ENCODE assay signal across 8 mouse cellular contexts in the genomic region with DNA sequence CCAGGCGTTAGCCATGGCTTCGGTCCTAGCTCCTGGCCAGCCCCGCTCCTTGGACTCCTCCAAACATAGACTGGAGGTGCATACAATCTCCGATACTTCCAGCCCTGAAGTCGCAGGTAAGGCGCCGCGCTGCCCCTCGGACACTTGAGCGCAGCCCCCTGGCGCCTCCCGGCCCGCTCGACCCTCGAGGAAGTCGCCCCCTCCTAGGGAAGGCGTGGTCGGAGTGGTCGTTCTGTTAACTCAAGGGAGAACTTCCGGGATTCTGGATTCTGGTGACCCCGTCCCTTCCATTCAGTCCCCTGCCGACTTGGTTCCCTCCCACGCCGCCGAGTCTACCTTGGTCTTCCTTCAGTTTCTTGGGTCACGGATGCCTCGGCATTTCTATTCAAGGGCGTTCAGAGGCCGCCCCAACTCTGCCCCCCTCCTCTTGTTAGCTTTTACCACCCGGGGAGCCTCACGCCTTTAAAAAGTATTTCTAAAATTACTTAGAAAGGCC. TPM values are rescaled to one million over a fixed set of nuclear protein-coding genes. Genes with fewer than 3 reads are reported as not detected.
DNase-seq lines count a peak whose midpoint lies in the region; ATAC-seq lines count a peak whose summit lies in the region.

No protein-coding gene starts in this region.

- H3K9ac ChIP-seq in kidney, embryonic 14.5 days (ENCODE audit: low read depth, low read length), result peak overlapping the region; percentile 37; the same call in 1 of the 2 replicates
- H3K9ac ChIP-seq in neural tube, embryonic 11.5 days (ENCODE audit: low read length), result no peak overlapping the region; the same call in 1 of the 2 replicates

- under 1% methylated on average over 31 of the region's 31 CpGs for WGBS in kidney, embryonic 14.5 days
- 0% methylated on average over 30 of the region's 31 CpGs for WGBS in neural tube, embryonic 11.5 days

- no peaks in the 10 kb centered on the region for H3K36me3 ChIP-seq in kidney, embryonic 14.5 days (ENCODE audit: control insufficient read depth, insufficient read depth, low read length)
- H3K36me3 ChIP-seq in neural tube, embryonic 11.5 days (ENCODE audit: control insufficient read depth, insufficient read depth, low read length), result no peaks in the 10 kb centered on the region

- no peaks in the 10 kb centered on the region for H3K9me3 ChIP-seq in kidney, embryonic 14.5 days (ENCODE audit: control insufficient read depth, low read length)
- H3K9me3 ChIP-seq in neural tube, embryonic 11.5 days (ENCODE audit: control insufficient read depth, low read length), result no peaks in the 10 kb centered on the region

- peak overlapping the region; percentile 49 for H3K4me3 ChIP-seq in kidney, embryonic 14.5 days (ENCODE audit: low read length)
- H3K4me3 ChIP-seq in neural tube, embryonic 11.5 days (ENCODE audit: low read depth, low read length), result peak overlapping the region; percentile 45

- peaks cover 13% of the 10 kb centered on the region; the same call in 1 of the 2 replicates for H3K4me1 ChIP-seq in kidney, embryonic 14.5 days (ENCODE audit: control insufficient read depth, insufficient read depth, low read length)
- peaks cover 5% of the 10 kb centered on the region for H3K4me1 ChIP-seq in neural tube, embryonic 11.5 days (ENCODE audit: control insufficient read depth, insufficient read depth, low read length)

- H3K27me3 ChIP-seq in kidney, embryonic 14.5 days (ENCODE audit: control insufficient read depth, insufficient read depth, low read length), result peaks cover 93% of the 10 kb centered on the region
- peaks cover 91% of the 10 kb centered on the region for H3K27me3 ChIP-seq in neural tube, embryonic 11.5 days (ENCODE audit: control insufficient read depth, insufficient read depth, low read length)

- no peak overlapping the region for H3K27ac ChIP-seq in kidney, embryonic 14.5 days (ENCODE audit: low read depth, low read length)
- no peak overlapping the region for H3K27ac ChIP-seq in neural tube, embryonic 11.5 days (ENCODE audit: low read depth, low read length)

- peak overlapping the region; percentile 86 for H3K4me2 ChIP-seq in kidney, embryonic 14.5 days (replicated peaks; ENCODE audit: low read depth, low read length)
- peak overlapping the region; percentile 91 for H3K4me2 ChIP-seq in neural tube, embryonic 11.5 days (ENCODE audit: low read depth)

- ATAC-seq in kidney, embryonic 14.5 days (ENCODE audit: low FRiP score, low TSS enrichment), result 0 out of 2 replicates have a peak, but pooled peaks have one; percentile 5
- no peak; the same call in 1 of the 2 replicates for ATAC-seq in neural tube, embryonic 11.5 days (ENCODE audit: insufficient read depth, low FRiP score, low TSS enrichment)
- ATAC-seq in inflammation-experienced regulatory T-cells, adult 6 months, result no peak

- no peak for DNase-seq in kidney, adult 11 months
- peak; percentile 52 for DNase-seq in embryo, embryonic 11 days
- peak; percentile 16 for DNase-seq in induced T-regulatory cell, adult 2 months (ENCODE audit: low read depth)
- DNase-seq in neural tube, embryonic 11.5 days (ENCODE audit: low spot score), result peak; percentile 47
- DNase-seq in frontal cortex, postnatal 36 days (ENCODE audit: low spot score in 2 of 2), result no peak
- no peak for DNase-seq in adrenal gland, postnatal 10 days

RNA-seq across cellular contexts. Expression of a gene that starts 15.0 kb away (rescaled TPM):
- 1.7 and 1.8 TPM in 2 replicates for polyA plus RNA-seq in kidney, embryonic 14.5 days (2014; fragmentation: Nextera tagmentation; extraction: Ambion mirVana)
- 16.1 and 19.1 TPM in 2 replicates for polyA plus RNA-seq in neural tube, embryonic 11.5 days (2014; fragmentation: Nextera tagmentation; extraction: Ambion mirVana)
- under 1 TPM in 1 of 3 experiments, not detected in 2; 0.19 TPM for polyA plus RNA-seq in inflammation-experienced regulatory T-cells, adult 6 months (2017; shearing (Covaris generic))
- under 1 TPM; 0.72 to 0.79 TPM for total RNA-seq in adrenal gland, postnatal 10 days (2021)

Comparison
In these comparisons a context has a peak if more than half of its experiments do, and no peak if none do; other contexts are left out.
1. DNase-seq: peak in embryo, embryonic 11 days (single experiment), induced T-regulatory cell, adult 2 months (single experiment) and neural tube, embryonic 11.5 days (single experiment); none in kidney, adult 11 months (single experiment), frontal cortex, postnatal 36 days (0 of 2) and adrenal gland, postnatal 10 days (single experiment).